Mouse (Mus musculus) midbrain, embryonic 14.5 days (tissue): ENCODE measurements at regions not wholly inside any gene's neighbourhood (a gene's known extent, or its start where the extent isn't known, plus 50 kb on each side); places are given as distances from the start of the nearest gene placed in this dataset.

Experiments used
- ATAC-seq: fragments of 200-750 bp; cut with Nextera tagmentation; 2 replicates; pipeline ENCODE4 v1.8.0; 2017; ENCODE audit warnings: moderate number of reproducible peaks, moderate library complexity; ENCODE audit not compliant: low FRiP score, low TSS enrichment
- DNase-seq: peaks from one replicate; pipeline ENCODE4 v3.0.0-alpha.2; 2015
- H3K27ac ChIP-seq: fragments of 300-500 bp; sonication (generic); replicated peaks from 2 replicates; pipeline ENCODE4 v1.5.1; 2014; ENCODE audit warnings: mild to moderate bottlenecking, low read depth, low read length, moderate library complexity
- H3K27me3 ChIP-seq: fragments of 300-500 bp; sonication (generic); 2 replicates; pipeline ENCODE4 v1.6.1; 2014; ENCODE audit warnings: low read length, control low read depth, mixed read lengths; ENCODE audit not compliant: control insufficient read depth, insufficient read depth
- H3K36me3 ChIP-seq: fragments of 300-500 bp; sonication (generic); 2 replicates; pipeline ENCODE4 v1.6.1; 2014; ENCODE audit warnings: low read length, control low read depth; ENCODE audit not compliant: control insufficient read depth, insufficient read depth
- H3K4me1 ChIP-seq: fragments of 300-500 bp; sonication (generic); 2 replicates; pipeline ENCODE4 v1.6.1; 2014; ENCODE audit warnings: mild to moderate bottlenecking, antibody characterized with exemption, low read length, control low read depth; ENCODE audit not compliant: control insufficient read depth, insufficient read depth
- H3K4me2 ChIP-seq: fragments of 300-500 bp; sonication (generic); 2 replicates; pipeline ENCODE4 v1.6.1; 2014; ENCODE audit warnings: mild to moderate bottlenecking, low read length, moderate library complexity
- H3K4me3 ChIP-seq: fragments of 300-500 bp; sonication (generic); replicated peaks from 2 replicates; pipeline ENCODE4 v1.5.1; 2014; ENCODE audit warnings: low read depth, low read length
- H3K9ac ChIP-seq: fragments of 300-500 bp; sonication (generic); replicated peaks from 2 replicates; pipeline ENCODE4 v1.6.1; 2014; ENCODE audit warnings: mild to moderate bottlenecking, low read length, moderate library complexity
- H3K9me3 ChIP-seq: fragments of 300-500 bp; sonication (generic); 2 replicates; pipeline ENCODE4 v1.6.1; 2016; ENCODE audit warnings: low read length, control low read depth, mixed read lengths; ENCODE audit not compliant: control insufficient read depth
- WGBS: fragments of 180-500 bp; shearing (Covaris S2); extraction: QIAGEN DNeasy Blood & Tissue Kit; methylation state at CpG from one replicate; pipeline ENCODE4 v1.1.7; 2014; 5-methylcytosine and 5-hydroxymethylcytosine counted together

DNA sequence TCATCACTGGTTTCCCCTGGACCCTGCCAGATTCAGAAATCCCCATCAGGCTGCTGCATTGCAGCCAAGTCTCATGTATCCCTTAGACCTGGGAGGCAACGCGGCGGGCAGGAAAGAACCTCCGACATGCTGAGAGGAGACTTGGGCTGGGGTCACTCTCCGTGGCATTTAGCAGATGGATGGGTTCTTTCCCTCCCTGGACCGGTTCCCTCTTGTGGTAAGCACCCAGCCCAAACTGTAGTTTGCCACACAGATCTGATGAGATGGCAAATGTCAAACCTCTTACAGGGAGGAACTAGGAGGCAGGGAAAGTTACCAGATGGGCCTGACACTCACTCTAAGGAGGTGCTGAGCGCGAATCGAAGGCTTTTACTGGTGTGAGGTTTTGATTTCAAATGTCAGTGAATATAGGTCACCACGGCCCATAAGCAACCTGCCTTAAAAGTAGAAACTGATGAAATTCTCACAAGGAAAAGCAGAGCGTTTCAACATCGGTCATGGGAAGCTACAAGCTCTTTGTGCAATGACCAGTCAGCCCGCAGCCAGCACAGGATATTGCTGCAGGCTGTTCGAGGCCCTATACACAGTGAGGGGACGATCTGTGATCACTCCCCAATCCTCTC lies 199.9 kb upstream of the Lpp start:
- Histone ChIP-seq H3K4me1 (no peaks in the 10 kb centered on the region), H3K4me3 (no peak overlapping the region), H3K4me2 (no peak overlapping the region), H3K36me3 (no peaks in the 10 kb centered on the region), H3K9me3 (no peaks in the 10 kb centered on the region), H3K27ac (no peak overlapping the region), H3K9ac (no peak overlapping the region), H3K27me3 (no peaks in the 10 kb centered on the region)
- 82% methylated on average over 15 of the region's 15 CpGs for WGBS
- no peak for ATAC-seq
- no peak for DNase-seq

DNA sequence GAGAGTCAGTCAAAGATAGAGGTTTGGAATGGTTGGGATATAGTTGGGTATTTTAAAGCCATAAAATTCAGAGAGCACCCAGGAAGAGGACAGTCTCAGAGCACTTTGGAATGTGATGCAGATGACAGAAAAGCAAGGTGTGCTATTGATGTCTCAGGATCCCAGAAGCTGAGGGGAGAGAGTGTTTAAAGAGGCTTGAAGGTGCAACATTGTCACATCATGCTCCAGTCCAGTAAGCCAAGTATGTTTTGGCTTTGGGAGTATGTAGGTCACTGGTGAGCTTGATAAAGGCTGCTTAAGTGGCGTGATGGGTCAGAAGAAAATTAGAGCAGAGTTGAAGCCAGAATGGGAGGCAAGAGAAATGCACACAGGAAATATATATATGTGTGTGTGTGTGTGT lies 201.3 kb upstream of the Lpp start:
- no peak overlapping the region for H3K4me2 ChIP-seq
- H3K27me3 ChIP-seq = no peaks in the 10 kb centered on the region
- DNase-seq (no peak), ATAC-seq (no peak)
- H3K4me3 ChIP-seq = no peak overlapping the region
- H3K9ac ChIP-seq = no peak overlapping the region
- no peaks in the 10 kb centered on the region for H3K4me1 ChIP-seq
- no peak overlapping the region for H3K27ac ChIP-seq
- WGBS = 93% methylated on average over 1 of the region's 1 CpGs
- no peaks in the 10 kb centered on the region for H3K36me3 ChIP-seq
- no peaks in the 10 kb centered on the region for H3K9me3 ChIP-seq

DNA sequence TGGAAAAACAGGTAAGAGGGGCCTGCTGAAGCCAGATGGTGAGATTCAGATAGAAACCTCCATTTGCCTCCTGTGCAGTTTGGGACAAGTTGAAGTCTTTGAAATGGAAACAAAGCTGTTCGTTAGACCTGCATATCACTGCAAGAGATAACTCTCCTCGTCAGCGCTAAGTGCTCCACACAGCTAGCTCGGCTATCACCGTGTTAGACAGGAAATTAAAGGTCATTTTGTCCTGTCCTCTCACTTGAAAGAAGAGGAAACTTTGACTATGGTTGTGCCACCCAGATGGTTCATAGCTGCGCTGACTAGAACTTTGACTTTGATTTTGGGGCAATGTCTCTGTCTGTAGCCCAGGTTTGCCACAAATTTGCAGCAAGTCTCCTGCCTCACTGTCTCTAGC lies 198.5 kb upstream of the Bcl6 start:
- Histone ChIP-seq H3K4me1 (no peaks in the 10 kb centered on the region), H3K4me2 (no peak overlapping the region), H3K27me3 (no peaks in the 10 kb centered on the region), H3K4me3 (no peak overlapping the region), H3K9me3 (no peaks in the 10 kb centered on the region), H3K27ac (no peak overlapping the region), H3K9ac (no peak overlapping the region), H3K36me3 (no peaks in the 10 kb centered on the region)
- no peak for DNase-seq
- WGBS = 90% methylated on average over 6 of the region's 6 CpGs
- ATAC-seq = no peak

DNA sequence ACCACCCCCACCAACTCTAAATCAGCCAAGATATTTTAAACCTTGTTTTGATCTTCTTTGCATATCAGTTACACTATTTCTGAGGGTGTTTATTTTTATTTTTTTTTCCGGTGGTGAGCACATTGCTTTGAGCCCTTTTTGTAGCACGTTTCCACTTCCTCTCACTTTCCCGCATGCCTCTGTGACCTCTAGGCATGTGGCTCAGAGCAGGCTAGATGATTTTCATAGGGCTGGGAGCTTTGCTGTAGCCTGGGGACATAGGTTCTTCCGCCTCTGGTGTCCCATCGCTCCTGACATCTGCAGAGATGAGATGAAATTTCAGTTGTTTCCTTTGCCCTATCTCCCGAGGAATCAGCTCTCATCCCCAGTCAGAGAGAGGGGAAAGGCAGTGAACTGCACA lies 197.3 kb upstream of the Bcl6 start:
- DNase-seq (no peak), ATAC-seq (no peak)
- Histone ChIP-seq H3K9me3 (no peaks in the 10 kb centered on the region), H3K4me1 (no peaks in the 10 kb centered on the region), H3K4me2 (no peak overlapping the region), H3K27ac (no peak overlapping the region), H3K4me3 (no peak overlapping the region), H3K36me3 (no peaks in the 10 kb centered on the region), H3K27me3 (no peaks in the 10 kb centered on the region), H3K9ac (no peak overlapping the region)
- 80% methylated on average over 6 of the region's 6 CpGs for WGBS

DNA sequence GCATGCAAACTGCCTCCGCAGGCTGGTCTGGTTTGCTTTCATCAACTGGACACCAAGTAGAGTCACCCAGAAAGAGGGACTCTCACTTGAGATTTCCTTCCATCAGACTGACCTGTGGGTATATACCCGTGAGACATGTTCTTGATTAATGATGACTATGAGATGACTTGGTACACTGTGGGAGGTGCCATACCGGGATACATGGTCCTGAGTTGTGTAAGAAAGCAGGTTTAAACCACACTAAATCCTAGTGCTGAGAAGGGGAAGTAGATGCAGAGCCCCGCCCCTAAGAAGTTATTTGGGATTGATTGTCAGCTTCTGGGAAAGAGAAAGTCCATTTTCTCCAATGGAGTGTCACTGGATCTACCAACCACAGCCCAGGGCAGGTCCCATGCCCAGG lies 196.2 kb upstream of the Bcl6 start:
- Histone ChIP-seq H3K4me1 (no peaks in the 10 kb centered on the region), H3K36me3 (no peaks in the 10 kb centered on the region), H3K9me3 (no peaks in the 10 kb centered on the region), H3K27ac (no peak overlapping the region), H3K4me3 (no peak overlapping the region), H3K27me3 (no peaks in the 10 kb centered on the region), H3K4me2 (no peak overlapping the region), H3K9ac (no peak overlapping the region)
- no peak for DNase-seq
- WGBS = 86% methylated on average over 4 of the region's 4 CpGs
- ATAC-seq = no peak

DNA sequence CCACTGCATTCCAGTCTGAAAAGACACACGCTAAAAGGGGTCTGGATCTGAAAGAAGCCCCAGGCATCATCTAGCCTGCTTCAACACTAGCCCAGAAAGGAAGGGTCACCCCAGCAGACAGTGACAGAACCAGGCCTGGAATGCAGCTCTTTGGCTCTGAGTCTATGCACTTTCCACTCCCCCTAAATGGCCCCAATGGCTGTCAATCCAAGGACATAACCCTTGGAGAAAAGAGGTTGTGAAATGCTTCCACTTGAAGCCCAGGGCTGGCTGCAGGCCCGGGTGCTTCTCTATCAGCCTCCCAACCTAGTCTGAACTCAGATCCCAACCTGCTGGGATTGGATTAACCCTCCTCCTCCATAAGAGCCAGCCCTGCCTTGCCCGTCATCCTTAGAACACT lies 194.6 kb upstream of the Bcl6 start:
- H3K36me3 ChIP-seq = no peaks in the 10 kb centered on the region
- no peaks in the 10 kb centered on the region for H3K9me3 ChIP-seq
- no peak overlapping the region for H3K4me3 ChIP-seq
- ATAC-seq (no peak), DNase-seq (no peak)
- H3K27me3 ChIP-seq = no peaks in the 10 kb centered on the region
- no peak overlapping the region for H3K9ac ChIP-seq
- no peak overlapping the region for H3K27ac ChIP-seq
- no peak overlapping the region for H3K4me2 ChIP-seq
- no peaks in the 10 kb centered on the region for H3K4me1 ChIP-seq
- 76% methylated on average over 3 of the region's 3 CpGs for WGBS

DNA sequence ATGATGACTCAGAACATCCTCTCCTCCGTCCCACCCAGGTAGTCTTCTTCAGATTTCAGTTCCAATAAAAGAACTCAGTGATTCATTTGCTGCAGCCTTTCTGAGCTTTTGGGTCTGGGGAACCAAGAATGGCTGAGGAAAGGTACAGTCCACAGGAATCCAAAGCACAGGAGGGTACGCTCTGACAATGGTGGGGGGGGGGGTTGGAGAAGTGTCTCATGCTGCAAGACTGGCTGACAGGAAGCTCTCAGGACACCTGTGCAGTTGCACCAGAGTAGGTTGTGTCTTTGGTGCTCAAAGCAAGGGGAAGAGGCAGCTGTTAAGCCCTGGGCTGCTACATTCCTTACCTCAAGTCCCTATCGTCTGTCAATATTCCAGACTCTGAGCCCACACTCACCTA lies 192.7 kb upstream of the Bcl6 start:
- DNase-seq = no peak
- H3K9me3 ChIP-seq = no peaks in the 10 kb centered on the region
- H3K4me3 ChIP-seq = no peak overlapping the region
- no peak for ATAC-seq
- H3K27me3 ChIP-seq = no peaks in the 10 kb centered on the region
- no peaks in the 10 kb centered on the region for H3K36me3 ChIP-seq
- H3K9ac ChIP-seq = no peak overlapping the region
- 91% methylated on average over 3 of the region's 3 CpGs for WGBS
- no peak overlapping the region for H3K4me2 ChIP-seq
- H3K27ac ChIP-seq = no peak overlapping the region
- H3K4me1 ChIP-seq = no peaks in the 10 kb centered on the region

DNA sequence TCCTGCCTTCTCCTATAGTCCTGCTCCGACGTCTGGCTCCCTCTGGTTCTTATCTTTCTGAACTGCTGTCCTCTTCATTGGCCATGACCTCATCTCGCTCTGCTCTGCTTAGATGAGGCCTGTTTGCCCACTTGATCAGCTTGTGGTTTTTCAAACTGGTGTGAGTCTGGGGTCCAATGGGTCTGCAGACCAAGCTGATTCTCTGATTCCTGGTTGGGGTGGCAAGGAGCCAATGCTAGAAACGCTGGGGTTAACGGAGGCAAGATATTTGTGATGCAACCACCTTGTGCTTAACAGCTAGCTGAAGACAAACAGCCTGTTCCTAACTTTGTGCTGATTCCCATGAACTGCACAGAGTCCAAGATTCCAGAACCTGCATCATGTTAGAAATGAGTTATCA lies 192.0 kb upstream of the Bcl6 start:
- Histone ChIP-seq H3K36me3 (no peaks in the 10 kb centered on the region), H3K9ac (no peak overlapping the region), H3K9me3 (no peaks in the 10 kb centered on the region), H3K4me1 (no peaks in the 10 kb centered on the region), H3K27ac (no peak overlapping the region), H3K4me3 (no peak overlapping the region), H3K27me3 (no peaks in the 10 kb centered on the region), H3K4me2 (no peak overlapping the region)
- DNase-seq (no peak), ATAC-seq (no peak)
- 95% methylated on average over 5 of the region's 5 CpGs for WGBS

DNA sequence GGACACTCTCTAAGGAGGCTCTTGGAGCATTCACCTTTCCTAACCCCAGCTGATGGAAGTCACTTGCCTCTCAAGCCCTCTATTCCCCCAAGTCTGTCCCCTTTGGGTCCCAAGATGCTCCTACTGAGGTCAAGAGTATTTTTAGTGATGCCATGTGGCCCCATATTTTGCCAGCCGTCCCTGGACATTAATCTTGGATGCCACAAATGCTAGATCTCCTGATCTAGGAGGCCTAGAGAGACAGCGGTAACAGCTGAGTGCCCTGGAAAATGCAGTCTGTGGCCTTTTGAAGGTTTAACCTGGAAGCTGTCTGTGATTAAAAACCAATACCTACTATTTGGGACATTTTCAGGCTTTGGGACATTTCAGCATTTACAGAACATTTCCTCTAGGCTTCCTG lies 188.9 kb upstream of the Bcl6 start:
- Histone ChIP-seq H3K36me3 (no peaks in the 10 kb centered on the region), H3K9ac (no peak overlapping the region), H3K4me3 (no peak overlapping the region), H3K27ac (no peak overlapping the region), H3K4me2 (no peak overlapping the region), H3K27me3 (no peaks in the 10 kb centered on the region), H3K9me3 (no peaks in the 10 kb centered on the region), H3K4me1 (no peaks in the 10 kb centered on the region)
- WGBS = 75% methylated on average over 2 of the region's 2 CpGs
- ATAC-seq (no peak), DNase-seq (no peak)
